Mouse (Mus musculus) spleen, embryonic (tissue): ENCODE data around the gene Chn2.
"Not testable (repeated sequence)": the region's sequence is repeated elsewhere in the genome, so short reads cannot be mapped to it uniquely, and the experiment has no call there.

Experiments
- CTCF ChIA-PET: fragments of 350-600 bp; sonication (Branson Sonifier 250); formaldehyde crosslinking; loops from one replicate; lab custom pipeline; 2022; lab: Charles Lee

The Chn2 gene

DNA sequence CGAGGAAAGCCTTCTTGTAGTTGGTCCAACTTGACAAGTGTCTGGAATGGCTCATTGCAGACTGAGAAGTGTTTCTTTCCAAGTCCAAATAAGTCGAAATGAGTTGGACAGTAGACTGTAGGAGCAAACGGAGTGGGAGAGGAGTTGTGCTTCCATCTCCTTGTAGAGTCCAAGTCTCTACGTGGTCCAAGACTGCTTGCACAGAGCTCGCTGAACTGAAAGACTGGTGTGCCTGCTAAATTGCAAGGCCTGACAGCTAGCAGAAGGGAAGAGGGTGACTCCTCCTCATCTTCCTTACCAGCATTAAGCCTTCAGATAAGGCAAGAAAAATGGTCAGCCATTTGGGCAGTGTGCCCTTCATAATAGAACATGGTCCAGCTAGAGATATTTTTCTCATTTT is 111.5 kb downstream of the Chn2 start:
- CTCF ChIA-PET = no interaction called here

DNA sequence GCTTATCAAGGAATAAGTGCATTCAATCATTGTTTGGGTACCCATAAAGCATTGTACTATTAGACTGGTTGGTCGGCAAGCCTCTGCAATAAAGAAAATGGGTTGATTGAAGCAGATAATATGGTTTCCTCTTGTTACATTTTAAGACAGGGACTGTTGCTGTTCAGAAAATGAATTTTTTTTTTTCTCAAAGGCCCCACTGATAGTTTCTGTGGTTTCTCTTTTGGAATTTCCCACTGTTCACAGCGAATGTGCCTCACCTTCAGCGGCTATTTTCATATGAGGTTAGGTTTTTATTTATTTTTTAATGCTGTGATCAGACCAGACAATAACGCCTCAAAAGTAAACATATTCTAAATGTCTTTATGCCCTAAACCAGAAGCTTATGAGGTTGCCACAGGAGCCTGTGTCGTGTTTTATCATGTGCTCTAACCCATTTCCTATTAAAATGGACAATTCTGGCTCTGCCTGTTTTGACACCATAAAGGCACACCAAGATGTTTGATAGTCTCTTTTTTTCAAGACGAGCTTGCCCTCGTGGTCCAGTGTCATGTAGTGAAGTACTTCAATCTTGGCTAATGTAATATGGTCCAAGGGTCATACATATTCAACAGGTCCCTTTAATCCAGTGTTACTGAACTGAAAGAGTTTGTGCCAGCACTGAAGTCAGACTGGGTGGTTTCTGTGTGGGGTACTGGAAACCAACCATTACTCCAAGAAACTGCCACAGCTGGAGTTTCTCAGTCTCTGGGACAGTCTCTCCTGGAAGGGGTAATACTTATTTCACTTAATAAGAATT is 112.3 kb downstream of the Chn2 start:
- CTCF ChIA-PET = no interaction called here

DNA sequence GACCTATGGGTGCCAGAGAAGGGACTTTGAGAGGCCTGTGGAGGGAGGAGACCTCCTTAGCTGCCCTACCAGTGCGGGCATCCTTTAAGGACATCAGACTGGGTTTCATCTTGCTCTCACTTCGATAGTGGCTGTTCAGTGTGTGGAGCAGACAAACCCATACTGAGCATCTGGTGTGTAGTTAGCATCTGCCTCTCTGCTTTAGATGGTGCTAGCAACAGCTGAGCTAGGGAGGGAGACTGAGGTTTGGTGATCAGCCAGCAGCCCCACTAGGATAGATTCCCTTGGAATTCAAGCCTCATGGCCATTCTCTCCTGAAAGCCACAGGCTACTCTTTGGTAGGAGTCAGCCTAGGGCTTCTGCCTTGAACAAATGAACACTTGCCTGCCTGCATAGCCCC is 117.7 kb downstream of the Chn2 start:
- CTCF ChIA-PET = no interaction called here

DNA sequence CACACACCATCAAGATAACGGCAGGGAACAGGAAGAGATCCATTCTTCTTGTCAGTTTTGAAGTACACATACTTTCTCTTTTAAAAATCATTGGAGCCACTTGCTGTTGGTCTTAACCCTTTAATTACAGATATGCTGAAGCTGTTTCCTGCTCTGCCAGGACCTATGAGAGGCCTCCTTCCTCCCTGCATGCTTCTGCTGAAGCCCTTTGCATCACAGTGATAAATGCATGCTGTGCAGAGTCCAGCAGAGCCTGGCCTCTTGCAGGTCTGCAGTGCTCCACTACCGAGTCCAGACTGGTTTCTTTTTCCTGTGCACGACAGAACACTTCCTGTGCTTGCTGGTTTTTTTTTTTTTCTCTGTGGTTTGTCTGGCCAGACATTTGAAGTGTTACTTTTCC is 119.0 kb downstream of the Chn2 start:
- CTCF ChIA-PET = no interaction called here

DNA sequence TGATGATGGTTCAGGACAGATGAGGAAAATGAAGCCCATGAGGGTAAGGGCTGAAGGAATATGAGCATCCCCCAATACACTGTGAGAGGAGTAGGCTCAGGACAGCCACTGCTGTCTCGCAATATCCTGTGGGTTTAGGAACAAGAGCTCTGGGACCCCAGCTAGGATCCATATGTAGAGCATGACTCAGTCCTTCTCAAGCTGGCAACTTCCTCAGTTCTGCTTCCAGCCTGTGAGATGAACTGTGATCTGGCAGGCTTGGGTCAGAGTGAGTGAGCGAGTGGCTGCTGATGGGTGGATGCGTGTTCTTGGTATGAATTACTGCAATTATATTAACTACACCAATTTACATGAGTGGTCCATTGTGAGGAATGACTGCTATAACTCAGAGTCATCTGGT is 121.3 kb downstream of the Chn2 start:
- CTCF ChIA-PET = no interaction called here

DNA sequence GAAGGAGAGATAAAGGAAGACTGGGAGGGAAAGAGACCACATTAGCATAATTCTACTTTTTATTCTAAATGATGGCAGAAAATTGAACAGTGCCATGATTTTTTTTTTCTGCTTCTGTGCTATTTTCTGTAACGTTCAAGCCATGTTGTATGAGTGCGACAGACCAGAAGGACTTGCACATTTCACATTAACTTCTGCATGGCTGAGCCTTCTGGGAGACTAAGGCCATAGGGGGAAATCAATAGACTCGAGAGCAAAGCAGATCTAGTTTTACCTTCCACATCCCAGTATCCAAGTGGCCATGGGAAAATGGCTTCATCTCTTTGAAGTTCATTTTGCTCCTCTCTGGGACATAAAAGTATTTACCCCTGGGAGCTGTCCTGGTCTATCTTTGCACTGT is 121.9 kb downstream of the Chn2 start:
- CTCF ChIA-PET = no interaction called here

DNA sequence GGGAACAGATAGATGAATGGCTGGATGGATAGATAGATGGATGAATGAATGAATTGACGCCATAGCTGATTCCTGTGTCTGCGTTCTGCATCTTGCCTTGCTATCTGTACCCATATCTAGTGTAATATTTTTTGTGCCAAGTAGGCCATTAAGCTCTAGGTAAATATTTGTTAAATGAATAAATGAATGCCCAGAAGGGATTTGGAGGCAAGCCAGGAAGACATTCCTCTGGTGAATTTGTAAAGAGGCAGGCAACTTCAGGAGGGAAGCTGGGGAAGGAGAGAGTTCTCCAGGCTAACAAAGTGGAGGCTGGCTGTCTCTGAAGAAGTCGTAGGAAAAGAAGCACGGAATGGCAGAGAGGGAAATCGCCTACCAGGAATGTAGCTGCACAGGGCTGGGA is 123.0 kb downstream of the Chn2 start:
- CTCF ChIA-PET = interaction anchor here (0.5 kb wide), 1 partner anchor 128 kb away, joined by 3 read pairs; no protein-coding TSS in a partner anchor

DNA sequence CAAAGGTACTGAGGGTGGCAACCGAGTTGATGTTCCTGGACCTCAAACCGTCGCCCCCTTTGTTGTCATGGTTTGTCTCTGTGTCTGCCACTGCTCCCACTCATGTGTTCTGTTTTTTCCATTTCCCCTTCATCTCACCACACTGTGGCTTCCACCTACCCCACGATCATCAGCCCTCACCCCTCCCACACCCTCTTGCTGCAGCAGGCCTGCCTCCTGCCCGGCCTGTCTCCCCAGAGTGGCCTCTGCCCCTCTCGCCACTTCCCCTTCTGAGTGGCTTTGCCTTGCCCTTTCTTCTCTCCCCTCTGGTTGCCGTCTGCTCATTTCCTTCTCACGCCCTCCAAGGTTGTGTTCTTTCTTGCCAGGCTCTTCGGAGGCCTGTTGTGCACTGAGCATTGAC is 123.4 kb downstream of the Chn2 start:
- CTCF ChIA-PET = no interaction called here

DNA sequence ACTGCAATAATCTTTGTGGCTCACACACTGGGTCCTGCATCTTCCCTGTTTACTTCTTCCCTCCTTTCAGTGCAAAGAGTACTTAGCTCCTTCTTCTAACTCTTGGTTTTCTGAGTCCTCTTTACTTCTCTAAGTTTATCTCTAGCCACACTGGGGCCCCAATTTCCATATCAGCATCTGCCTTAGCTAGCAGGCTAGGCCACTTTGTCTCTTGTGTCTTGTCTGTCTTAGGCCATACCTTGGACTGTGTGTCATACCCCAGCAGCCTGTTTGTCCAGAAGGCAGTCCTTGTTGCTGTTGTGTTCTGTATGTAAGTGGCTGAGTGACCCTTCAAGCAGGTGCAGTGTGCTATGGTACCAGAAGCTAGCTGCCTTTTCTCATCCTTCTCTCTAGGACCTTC is 124.3 kb downstream of the Chn2 start:
- CTCF ChIA-PET = interaction anchor here (0.8 kb wide), 1 partner anchor 128 kb away, joined by 6 read pairs; no protein-coding TSS in a partner anchor

DNA sequence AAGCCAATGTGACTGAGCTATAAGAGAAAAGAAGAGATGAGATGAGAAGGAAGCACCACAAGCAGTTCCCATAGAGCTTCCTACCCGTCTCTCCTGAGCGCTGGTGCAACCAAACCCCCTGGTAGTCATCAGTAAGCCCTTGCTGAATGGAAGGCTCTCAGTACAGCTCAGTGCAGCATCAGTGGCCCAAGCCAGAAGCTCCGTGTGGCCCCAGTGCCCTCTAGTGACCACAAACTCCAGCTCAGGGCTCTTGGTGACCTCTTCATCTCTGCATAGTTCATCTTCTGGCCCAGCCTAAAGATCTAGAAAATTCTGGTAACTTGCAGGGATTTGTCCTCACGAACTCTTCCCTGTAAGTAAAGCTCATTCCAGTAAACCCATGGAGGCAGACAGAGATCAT is 125.4 kb downstream of the Chn2 start:
- CTCF ChIA-PET = interaction anchor here (0.6 to 0.8 kb wide), 2 partner anchors 130 to 221 kb away, joined by 3 to 4 read pairs; no protein-coding TSS in a partner anchor

DNA sequence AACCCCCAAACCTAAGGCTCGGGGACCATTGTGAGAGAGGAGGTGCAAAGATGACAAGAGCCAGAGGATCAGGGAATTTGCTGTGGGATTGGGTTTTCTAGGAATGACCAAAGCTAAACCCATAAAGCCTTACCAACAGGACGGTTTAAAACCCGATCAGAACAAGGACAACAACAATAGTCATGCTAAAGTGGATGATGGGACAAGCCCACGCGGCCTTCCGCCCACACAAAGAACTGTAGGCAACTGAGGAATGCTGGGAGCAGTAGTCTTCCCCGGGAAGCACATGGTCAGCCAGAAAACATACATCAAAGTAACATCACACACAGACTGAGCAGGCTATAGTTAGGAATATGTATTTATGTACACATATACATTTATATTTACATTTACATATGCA is 125.9 kb downstream of the Chn2 start:
- CTCF ChIA-PET = no interaction called here

DNA sequence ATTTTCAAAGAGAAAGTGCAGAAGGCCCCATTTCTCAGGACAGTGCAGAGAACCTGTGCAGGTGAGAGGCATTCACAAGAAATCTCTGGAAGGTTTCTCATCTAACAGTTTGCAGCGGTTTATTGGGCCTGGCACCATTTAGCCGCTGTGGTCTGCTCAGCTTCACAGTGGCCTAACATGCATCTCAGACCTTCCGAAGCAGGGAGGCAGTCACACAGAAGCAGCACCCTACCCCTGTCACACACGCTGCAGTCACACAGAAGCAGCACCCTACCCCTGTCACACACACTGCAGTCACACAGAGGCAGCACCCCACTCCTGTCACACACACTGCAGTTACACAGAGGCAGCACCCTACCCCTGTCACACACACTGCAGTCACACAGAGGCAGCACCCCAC is 126.5 kb downstream of the Chn2 start:
- CTCF ChIA-PET = no interaction called here

DNA sequence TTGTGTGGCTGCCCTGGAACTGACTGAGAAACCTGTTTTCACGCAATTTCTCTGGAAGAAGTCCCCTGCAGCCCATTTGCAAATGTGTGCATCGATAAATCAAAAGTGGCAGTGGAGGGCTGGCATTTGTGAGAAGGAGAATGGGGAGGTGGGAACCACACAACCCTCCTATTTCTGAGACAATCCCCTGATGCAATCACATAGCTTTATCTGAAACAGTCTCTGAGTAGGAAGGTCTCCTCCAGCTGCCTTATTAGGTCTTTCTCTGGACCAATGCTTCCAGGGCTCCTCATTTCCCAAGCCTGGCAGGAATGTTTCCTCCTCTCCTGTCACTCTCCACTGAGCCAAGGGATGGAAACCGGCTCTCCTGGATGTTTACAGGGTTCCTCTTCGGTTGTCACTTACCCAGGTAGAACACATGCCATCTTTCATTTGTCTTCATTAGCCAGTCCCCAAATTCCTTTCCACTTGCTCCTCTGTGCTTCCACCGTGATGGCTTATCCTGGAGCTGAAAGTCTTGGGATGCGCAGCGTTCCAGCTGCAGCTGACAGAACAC is 127.7 kb downstream of the Chn2 start:
- CTCF ChIA-PET = interaction anchor here (0.6 to 1.4 kb wide), 2 partner anchors 27 to 132 kb away, joined by 3 to 5 read pairs; no protein-coding TSS in a partner anchor

DNA sequence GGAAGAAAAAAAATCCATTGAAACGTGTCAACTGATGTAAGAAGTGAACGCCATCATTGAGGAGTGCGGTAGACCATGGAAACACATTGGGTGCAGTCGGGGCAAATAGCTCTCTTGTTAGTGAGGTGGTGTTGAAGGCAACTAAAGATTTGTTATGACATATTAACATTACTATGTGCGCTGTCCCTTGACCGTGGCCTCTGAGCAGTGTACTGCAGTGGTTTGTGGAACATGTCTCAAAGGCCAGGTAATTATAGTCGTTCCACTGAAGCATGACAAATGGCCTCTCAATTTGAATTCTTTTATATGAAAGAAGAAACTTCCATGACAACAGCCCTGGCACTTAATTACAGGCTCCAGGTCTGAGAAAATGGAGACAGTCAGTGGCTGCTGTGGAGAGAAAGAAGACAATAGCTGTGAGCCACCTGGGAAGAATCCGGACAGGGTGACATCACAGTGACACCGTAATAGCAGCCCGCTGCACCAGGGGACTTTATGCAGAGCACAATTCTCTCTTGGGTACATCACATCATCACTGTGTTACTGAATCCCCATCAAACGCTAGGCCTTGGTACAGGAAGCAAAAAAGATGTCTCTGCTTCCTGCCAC is 131.0 kb downstream of the Chn2 start:
- CTCF ChIA-PET = interaction anchor here (0.5 kb wide), 1 partner anchor 672 kb away, joined by 4 read pairs; no protein-coding TSS in a partner anchor

DNA sequence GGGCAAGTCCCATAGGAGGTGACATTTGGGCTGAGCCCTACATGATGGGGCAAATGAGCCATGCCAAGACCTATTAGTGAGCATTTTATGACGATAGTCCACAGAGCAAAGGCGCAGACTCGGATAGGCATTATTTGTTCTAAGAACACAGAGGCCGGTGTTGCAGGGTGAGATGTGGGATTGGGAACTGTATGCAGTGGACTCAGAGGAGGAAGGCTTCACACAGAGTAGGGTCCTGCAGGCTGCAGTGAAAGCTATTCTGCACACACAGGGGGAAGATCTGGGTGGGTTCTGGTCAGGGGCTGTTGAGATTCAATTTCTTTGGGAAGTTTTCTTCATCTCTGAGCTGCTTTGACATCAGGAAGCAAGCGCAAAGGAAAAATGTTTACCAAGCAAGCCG is 132.0 kb downstream of the Chn2 start:
- CTCF ChIA-PET = no interaction called here

DNA sequence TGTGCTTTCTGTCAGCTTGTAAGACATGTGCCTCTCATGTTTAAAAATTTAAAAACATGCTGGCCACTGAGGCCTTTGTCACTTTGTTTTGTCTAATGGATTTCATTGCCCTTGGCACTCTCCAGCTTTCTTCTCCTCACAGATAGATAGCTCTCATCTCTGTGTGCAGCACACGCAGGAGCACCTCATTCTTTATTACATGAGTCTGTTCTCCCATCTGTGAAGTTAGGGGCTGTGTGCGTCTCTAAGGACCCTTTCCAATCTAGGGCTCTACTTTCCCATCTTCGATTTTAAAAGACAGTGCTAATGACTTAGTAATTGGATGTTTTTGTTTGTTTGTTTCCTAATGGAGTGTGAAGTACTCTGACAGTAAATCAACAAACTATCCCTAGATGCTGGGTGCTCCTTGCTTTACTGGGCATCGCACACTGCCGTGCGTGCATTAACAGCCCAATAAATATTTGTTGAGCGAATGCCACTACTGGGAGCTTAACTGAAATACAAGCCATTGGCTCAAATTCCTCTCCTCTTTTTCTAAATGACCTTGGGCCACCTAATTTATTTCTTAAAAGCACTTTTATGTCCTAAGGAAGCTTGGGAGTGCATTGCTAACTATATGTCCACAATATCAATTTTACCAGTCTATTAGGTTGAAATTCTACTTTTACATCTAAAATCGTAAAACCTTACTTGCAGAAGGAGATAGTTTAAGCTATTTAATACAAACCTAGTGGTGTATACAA is 136.3 kb downstream of the Chn2 start:
- CTCF ChIA-PET = no interaction called here

DNA sequence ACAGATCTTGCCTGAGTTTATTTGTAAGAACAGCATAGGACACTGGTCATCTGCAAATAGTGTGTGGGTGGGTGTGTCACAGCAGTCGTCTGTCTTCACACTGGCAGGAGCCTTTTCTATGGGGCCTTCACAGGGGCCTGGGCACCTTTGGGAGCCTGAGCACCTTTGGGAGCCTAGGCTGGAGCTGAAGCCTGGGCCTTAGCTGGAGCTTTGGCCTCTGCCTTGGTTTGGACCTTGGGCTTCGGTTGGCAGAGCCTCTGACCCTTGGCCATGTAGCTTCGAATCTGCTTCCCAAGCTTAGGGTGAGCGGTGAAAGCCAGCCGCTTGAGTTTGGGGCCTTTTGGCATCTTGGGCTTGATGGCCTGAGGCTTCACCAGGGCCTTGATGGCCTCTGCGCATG is 137.7 kb downstream of the Chn2 start:
- CTCF ChIA-PET = not testable (repeated sequence)

DNA sequence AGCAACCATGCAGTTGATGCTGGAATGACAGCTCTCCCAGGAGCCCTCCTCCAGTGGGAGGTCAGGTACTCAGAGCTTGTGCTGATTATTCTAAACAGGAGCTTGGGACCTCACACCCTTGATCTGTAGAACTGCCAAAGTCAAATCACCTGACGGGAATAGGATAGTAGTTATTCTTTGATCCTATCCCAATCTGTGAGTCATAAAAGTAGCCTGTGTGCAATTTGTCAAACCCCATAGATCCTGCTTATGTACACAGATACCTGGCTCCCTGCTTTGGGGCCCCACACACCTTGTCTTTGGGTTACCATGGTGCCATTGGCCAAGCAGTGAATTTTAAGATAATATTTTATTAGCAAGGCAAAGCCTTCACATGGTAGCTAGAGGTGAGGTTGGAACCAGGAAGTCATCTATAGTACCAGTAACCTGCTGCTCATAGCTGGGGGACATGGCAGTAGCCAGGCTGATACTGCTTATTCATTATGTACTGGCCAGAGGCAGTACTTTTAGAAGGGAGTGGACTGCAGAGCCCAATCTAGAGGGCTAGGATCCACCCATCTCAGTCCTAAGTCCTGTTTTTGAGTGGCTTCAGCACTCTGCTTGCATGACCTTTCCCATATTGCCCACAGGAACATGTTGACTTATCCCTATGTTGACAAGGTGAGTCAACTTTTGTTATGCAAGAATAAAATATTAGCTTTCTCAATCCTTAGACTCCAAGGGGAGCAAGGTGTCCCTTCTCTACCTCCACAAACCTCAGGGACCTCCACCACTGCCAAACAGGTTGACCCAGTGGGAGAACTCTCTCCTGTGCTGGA is 139.9 kb downstream of the Chn2 start:
- CTCF ChIA-PET = no interaction called here

DNA sequence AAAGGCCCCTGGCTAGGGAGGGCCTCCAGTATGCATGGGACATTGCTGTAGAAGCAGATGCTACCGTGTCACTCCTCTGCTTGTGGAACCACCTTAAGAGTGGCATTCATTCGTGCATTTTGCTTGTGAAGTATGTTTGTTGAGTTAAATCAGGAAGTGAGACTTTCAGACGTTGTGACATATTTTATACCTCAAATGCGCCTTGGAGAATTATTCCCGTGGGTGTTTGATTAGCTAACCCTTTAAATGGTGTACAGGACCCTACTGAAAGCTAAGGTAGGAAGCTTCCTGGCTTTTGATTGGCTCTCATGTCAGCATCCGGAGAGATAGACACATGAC is 140.5 kb downstream of the Chn2 start:
- CTCF ChIA-PET = no interaction called here

DNA sequence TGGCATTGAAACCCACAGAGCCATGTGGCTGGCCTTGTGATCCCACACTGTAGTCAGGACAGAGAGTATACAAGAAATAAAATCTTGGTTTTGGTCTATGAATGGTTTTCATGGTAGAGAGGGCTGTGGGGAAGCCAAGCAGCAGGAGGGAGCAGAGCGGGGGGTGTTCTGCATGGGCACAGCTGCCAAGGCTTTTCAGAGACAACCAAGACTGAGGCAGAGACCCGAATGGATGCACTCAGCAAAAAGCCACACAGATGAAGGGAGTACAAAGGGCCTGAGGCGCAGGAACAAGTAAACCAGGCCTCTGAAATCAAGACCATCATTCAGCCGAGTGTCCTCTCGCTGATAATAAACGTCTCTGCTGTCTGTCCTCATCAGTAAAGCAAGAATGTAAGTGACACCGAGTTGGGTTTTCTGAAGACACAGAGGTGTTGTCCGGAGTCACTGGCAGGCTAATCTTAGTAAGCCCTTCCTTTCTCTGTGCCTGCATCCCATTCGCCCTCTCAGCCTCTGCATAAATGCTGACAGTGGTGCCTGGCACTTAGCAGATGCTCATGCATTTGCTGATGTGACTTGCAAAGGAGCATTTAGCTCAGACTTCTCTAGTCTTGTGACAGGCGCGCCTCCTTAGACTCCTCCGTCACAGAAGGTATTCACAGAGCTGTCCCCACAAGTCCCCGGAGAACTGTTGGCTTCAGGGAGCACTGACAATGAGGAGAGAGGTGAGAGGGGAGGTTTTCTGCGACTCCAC is 144.6 kb downstream of the Chn2 start:
- CTCF ChIA-PET = no interaction called here
